17 mouse cellular contexts compared by ENCODE assay signal in genomic region chr13:54946406-54946805, GRCm38 (mm10). TPM values are rescaled to one million over a fixed set of nuclear protein-coding genes. Genes with fewer than 3 reads are reported as not detected.
"Had no signal": no experiment of that assay in that cellular context is flagged by ENCODE, and none has a peak within 500 bp of the region (broad histone marks: within the 10 kb centered on the region; RNA-seq: fewer than 3 reads in every experiment).

No protein-coding gene starts in this region.

- H3K27ac ChIP-seq: lung, embryonic 15.5 days; macrophage; midbrain, embryonic 13.5 days; midbrain, embryonic 15.5 days; neural tube, embryonic 12.5 days; stomach, embryonic 15.5 days; stomach, postnatal 0 days had no signal

- DNase-seq: liver, postnatal 0 days; lung, adult 2 months; lung, postnatal 14 days; lung, postnatal 36 days; right cerebral cortex, postnatal 14 days; thymus, adult 2 months; thymus, postnatal 25 days; thymus, postnatal 4 days had no signal

- H3K4me3 ChIP-seq: lung, embryonic 15.5 days; megakaryocyte, embryonic 14.5 days; midbrain, embryonic 13.5 days; midbrain, embryonic 15.5 days; neural tube, embryonic 12.5 days; stomach, embryonic 15.5 days had no signal

RNA-seq across cellular contexts. Expression of gene Unc5a, which starts 2.8 kb away (rescaled TPM):
- total RNA-seq: neutrophil, adult 5-6 weeks had no signal
